Mouse (Mus musculus): ENCODE measurements around the gene Fam189b. TPM values are rescaled to one million over a fixed set of nuclear protein-coding genes. Genes with fewer than 3 reads are reported as not detected.
"Not testable (repeated sequence)": the region's sequence is repeated elsewhere in the genome, so short reads cannot be mapped to it uniquely, and the experiment has no call there.

The Fam189b gene
- total and polyA plus RNA-seq, 2 experiments: 0.09 to 4.1 TPM

DNA sequence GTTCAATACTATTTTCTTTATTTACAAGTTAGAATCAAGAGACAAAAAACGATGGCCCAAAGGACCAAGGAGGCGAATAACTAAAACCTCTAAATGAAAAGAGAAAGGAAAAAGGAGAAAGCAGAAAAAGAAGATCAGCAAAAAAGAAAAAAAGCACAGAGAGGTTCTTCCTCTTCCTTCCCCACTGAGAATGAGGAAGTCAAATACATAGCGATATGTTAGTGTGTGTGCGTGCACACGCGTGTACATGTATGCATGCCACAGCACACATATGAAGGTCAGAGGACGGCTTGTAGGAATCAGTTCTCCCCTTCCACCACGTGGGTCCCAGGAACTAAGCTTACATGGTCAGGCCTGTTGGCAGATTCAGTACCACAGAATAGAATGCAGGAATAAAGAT, 26.0 kb upstream of the Fam189b start:
- TF ChIP-seq POLR2A (IDR thresholded peaks at IDR 0.05; ENCODE audit: extremely low read depth, insufficient read depth, low read length) (no peak), CTCF (IDR thresholded peaks at IDR 0.05; ENCODE audit: low read depth, low read length) (no peak)
- Histone ChIP-seq H3K27ac (replicated peaks; ENCODE audit: insufficient read depth, low read depth, low read length) (no peak overlapping the region), H3K9ac (ENCODE audit: low read depth, low read length) (no peak overlapping the region), H3K27me3 (ENCODE audit: control insufficient read depth, insufficient read depth, low read length) (no peaks in the 10 kb centered on the region), H3K4me1 (ENCODE audit: control insufficient read depth, insufficient read depth, low read length) (no peaks in the 10 kb centered on the region; the same call in 1 of the 2 replicates), H3K36me3 (ENCODE audit: control insufficient read depth, insufficient read depth, low read length) (no peaks in the 10 kb centered on the region), H3K4me3 (ENCODE audit: insufficient read depth, low read depth, low read length) (no peak overlapping the region), H3K79me2 (ENCODE audit: control insufficient read depth, insufficient read depth, low read length) (no peaks in the 10 kb centered on the region)
- DNase-seq (ENCODE audit: extremely low read depth, low read depth, low spot score): no peak
- 84% methylated on average over 8 of the region's 8 CpGs for WGBS

DNA sequence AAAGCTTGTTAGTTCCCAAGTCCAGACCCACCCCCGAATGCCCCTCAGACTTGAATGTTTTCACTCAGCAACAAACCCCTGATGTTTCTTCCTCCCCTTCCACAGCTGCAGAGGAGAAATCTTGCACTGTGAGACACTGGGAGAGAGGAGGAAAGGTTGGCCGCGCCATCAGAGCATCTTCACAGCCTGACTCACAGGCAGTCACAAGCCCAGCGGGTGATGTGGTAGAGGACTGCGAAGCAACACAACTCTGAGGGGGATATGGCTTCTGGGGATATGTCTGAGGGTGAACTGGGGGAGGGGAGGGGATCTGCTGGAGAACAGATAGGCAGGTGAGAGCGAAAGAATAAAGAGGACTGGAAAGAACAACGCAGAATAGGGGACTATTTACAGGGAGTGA, 24.3 kb upstream of the Fam189b start:
- Histone ChIP-seq H3K79me2 (ENCODE audit: control insufficient read depth, insufficient read depth, low read length) (no peaks in the 10 kb centered on the region), H3K27ac (replicated peaks; ENCODE audit: insufficient read depth, low read depth, low read length) (no peak overlapping the region), H3K4me3 (ENCODE audit: insufficient read depth, low read depth, low read length) (no peak overlapping the region), H3K27me3 (ENCODE audit: control insufficient read depth, insufficient read depth, low read length) (no peaks in the 10 kb centered on the region), H3K4me1 (ENCODE audit: control insufficient read depth, insufficient read depth, low read length) (peaks cover under 1% of the 10 kb centered on the region; the same call in 1 of the 2 replicates), H3K9ac (ENCODE audit: low read depth, low read length) (no peak overlapping the region), H3K36me3 (ENCODE audit: control insufficient read depth, insufficient read depth, low read length) (no peaks in the 10 kb centered on the region)
- TF ChIP-seq POLR2A (IDR thresholded peaks at IDR 0.05; ENCODE audit: extremely low read depth, insufficient read depth, low read length): no peak
- TF ChIP-seq CTCF (IDR thresholded peaks at IDR 0.05; ENCODE audit: low read depth, low read length): no peak
- 26% methylated on average over 7 of the region's 7 CpGs for WGBS
- DNase-seq (ENCODE audit: extremely low read depth, low read depth, low spot score): no peak

DNA sequence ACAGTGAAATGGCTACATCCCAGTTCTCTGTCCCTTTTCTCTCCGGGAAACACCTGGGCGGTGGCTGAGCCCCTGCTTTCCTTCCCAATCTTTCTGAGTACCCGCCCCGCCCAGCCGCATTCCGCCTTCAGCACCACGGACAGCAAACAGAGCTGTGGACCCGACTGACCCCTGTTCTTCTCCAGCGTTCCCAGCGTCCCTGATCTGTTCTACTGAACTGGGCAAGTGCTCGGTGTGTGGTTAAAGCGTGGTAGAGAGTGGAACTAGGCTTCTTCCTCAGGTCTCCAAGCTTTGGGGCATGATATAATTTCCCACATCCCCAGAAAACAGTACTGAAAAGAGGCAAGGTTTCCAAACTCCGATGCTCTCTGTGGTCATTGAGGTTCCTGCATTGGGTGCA, 23.7 kb upstream of the Fam189b start:
- no peak overlapping the region for H3K9ac ChIP-seq (ENCODE audit: low read depth, low read length)
- no peaks in the 10 kb centered on the region for H3K27me3 ChIP-seq (ENCODE audit: control insufficient read depth, insufficient read depth, low read length)
- H3K27ac ChIP-seq (replicated peaks; ENCODE audit: insufficient read depth, low read depth, low read length): no peak overlapping the region
- H3K4me1 ChIP-seq (ENCODE audit: control insufficient read depth, insufficient read depth, low read length): peaks cover 3% of the 10 kb centered on the region; the same call in 1 of the 2 replicates
- no peaks in the 10 kb centered on the region for H3K79me2 ChIP-seq (ENCODE audit: control insufficient read depth, insufficient read depth, low read length)
- H3K4me3 ChIP-seq (ENCODE audit: insufficient read depth, low read depth, low read length): no peak overlapping the region
- no peaks in the 10 kb centered on the region for H3K36me3 ChIP-seq (ENCODE audit: control insufficient read depth, insufficient read depth, low read length)
- no peak for TF ChIP-seq CTCF (IDR thresholded peaks at IDR 0.05; ENCODE audit: low read depth, low read length)
- TF ChIP-seq POLR2A (IDR thresholded peaks at IDR 0.05; ENCODE audit: extremely low read depth, insufficient read depth, low read length): no peak
- DNase-seq (ENCODE audit: extremely low read depth, low read depth, low spot score): peak; percentile 39
- WGBS: 4% methylated on average over 13 of the region's 13 CpGs

DNA sequence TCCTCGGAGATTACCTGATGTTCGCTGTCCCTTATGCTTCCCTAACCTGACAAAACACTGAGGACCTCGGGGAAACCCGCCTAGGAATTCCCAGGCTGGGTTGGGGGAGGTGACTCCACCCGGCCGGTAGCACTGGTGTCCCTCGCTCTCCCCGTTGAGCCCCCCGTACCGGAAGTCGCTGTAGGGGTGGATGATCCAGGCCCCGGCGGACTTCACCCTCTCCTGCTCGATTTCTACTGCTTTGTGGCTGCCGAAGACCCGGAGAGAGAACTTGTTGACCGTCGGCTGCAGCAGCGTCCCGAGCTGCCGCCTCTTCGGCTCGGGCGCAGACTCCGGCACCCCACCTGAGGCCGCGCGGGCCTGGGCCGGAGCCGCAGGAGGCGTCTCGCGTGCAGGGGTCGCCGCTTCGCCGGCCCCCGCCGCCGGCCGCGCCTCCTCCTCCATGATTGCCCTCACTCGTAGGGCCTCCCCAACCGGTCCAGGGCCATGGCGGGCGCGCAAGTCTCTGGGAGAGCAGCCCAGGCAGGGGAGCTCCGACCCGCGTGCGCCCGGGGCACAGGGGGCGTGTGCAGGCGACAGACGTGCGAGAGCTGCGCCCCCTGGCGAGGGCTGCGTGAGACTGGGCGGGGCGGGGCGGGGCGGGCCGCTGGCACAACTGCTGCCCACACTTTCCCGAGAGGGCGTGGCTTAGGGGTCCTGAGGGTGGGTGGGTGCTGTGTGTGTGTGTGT, 23.2 kb upstream of the Fam189b start, which contains the start of gene Hcn3:
Gene Hcn3, minus strand, starts transcription at position 581 of the 729 bp plus-strand sequence.
- Histone ChIP-seq H3K79me2 (ENCODE audit: control insufficient read depth, insufficient read depth, low read length) (no peaks in the 10 kb centered on the region), H3K4me1 (ENCODE audit: control insufficient read depth, insufficient read depth, low read length) (peaks cover 3% of the 10 kb centered on the region; the same call in 1 of the 2 replicates), H3K9ac (ENCODE audit: low read depth, low read length) (peak within 1 kb of the TSS; percentile 52), H3K27ac (replicated peaks; ENCODE audit: insufficient read depth, low read depth, low read length) (no peak within 1 kb of the TSS), H3K4me3 (ENCODE audit: insufficient read depth, low read depth, low read length) (peak within 1 kb of the TSS; percentile 46; the same call in 1 of the 2 replicates), H3K36me3 (ENCODE audit: control insufficient read depth, insufficient read depth, low read length) (no peaks in the 10 kb centered on the region), H3K27me3 (ENCODE audit: control insufficient read depth, insufficient read depth, low read length) (no peaks in the 10 kb centered on the region)
- under 1% methylated on average over 66 of the region's 66 CpGs for WGBS
- no peak for DNase-seq (ENCODE audit: extremely low read depth, low read depth, low spot score)
- no peak for TF ChIP-seq POLR2A (IDR thresholded peaks at IDR 0.05; ENCODE audit: extremely low read depth, insufficient read depth, low read length)
- TF ChIP-seq CTCF (IDR thresholded peaks at IDR 0.05; ENCODE audit: low read depth, low read length): peak; percentile 57

DNA sequence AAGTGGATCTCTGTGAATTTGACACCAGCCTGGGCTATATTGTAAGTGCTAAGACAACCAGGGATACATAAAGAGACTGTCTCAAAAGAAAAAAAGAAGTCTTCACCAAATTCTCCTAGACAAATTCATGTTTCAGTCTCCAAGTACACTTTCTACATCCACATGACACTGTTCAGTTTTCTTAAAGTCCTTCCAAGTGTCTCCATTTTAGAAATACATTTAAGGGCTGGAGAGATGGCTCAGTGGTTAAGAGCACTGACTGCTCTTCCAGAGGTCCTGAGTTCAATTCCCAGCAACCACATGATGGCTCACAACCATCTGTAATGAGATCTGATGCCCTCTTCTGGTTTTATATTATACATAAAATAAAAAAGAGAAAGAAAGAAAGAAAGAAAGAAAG, 21.7 kb upstream of the Fam189b start:
- not testable (repeated sequence) for H3K4me3 ChIP-seq (ENCODE audit: insufficient read depth, low read depth, low read length); H3K79me2 ChIP-seq (ENCODE audit: control insufficient read depth, insufficient read depth, low read length); H3K27me3 ChIP-seq (ENCODE audit: control insufficient read depth, insufficient read depth, low read length); H3K9ac ChIP-seq (ENCODE audit: low read depth, low read length); H3K36me3 ChIP-seq (ENCODE audit: control insufficient read depth, insufficient read depth, low read length); H3K27ac ChIP-seq (replicated peaks; ENCODE audit: insufficient read depth, low read depth, low read length); DNase-seq (ENCODE audit: extremely low read depth, low read depth, low spot score)
- peaks cover 11% of the 10 kb centered on the region for H3K4me1 ChIP-seq (ENCODE audit: control insufficient read depth, insufficient read depth, low read length)

DNA sequence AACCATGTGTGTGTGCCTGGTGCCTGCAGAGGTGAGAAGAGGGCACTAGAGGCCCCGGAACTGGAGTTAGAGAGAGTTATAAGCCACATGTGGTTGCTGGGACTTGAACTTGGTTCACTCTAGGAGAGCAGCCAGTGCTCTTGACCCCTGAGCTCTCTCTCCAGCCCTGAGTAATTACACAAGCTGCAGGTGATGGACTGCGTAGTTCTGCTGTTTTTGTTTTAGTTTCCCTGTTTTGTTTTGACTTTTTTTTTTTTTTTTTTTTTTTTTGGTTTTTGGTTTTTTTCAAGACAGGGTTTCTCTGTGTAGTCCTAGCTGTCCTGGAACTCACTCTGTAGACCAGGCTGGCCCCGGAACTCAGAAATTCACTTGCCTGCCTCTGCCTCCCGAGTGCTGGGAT, 21.2 kb upstream of the Fam189b start:
- Histone ChIP-seq H3K4me3 (ENCODE audit: insufficient read depth, low read depth, low read length) (no peak overlapping the region), H3K27ac (replicated peaks; ENCODE audit: insufficient read depth, low read depth, low read length) (no peak overlapping the region), H3K9ac (ENCODE audit: low read depth, low read length) (no peak overlapping the region), H3K27me3 (ENCODE audit: control insufficient read depth, insufficient read depth, low read length) (no peaks in the 10 kb centered on the region), H3K4me1 (ENCODE audit: control insufficient read depth, insufficient read depth, low read length) (peaks cover 14% of the 10 kb centered on the region), H3K36me3 (ENCODE audit: control insufficient read depth, insufficient read depth, low read length) (peaks cover 3% of the 10 kb centered on the region; the same call in 1 of the 2 replicates), H3K79me2 (ENCODE audit: control insufficient read depth, insufficient read depth, low read length) (peaks cover 3% of the 10 kb centered on the region; the same call in 1 of the 2 replicates)
- no peak for DNase-seq (ENCODE audit: extremely low read depth, low read depth, low spot score)
- 81% methylated on average over 4 of the region's 4 CpGs for WGBS
- TF ChIP-seq POLR2A (IDR thresholded peaks at IDR 0.05; ENCODE audit: extremely low read depth, insufficient read depth, low read length) (no peak), CTCF (IDR thresholded peaks at IDR 0.05; ENCODE audit: low read depth, low read length) (no peak)

Data from liver, adult 2 months (tissue).